Mouse (Mus musculus) forebrain, embryonic 13.5 days (tissue): ENCODE results near the gene Lats2. TPM values are rescaled to one million over a fixed set of nuclear protein-coding genes. Genes with fewer than 3 reads are reported as not detected.

Source experiments
- ATAC-seq: fragments of 200-750 bp; cut with Nextera tagmentation; 2 replicates; pipeline ENCODE4 v1.8.0; 2017
- H3K27ac ChIP-seq: fragments of 300-500 bp; sonication (generic); 2 replicates; pipeline ENCODE4 v1.5.1; 2015; ENCODE audit warnings: inconsistent platforms, mild to moderate bottlenecking, moderate library complexity
- H3K27me3 ChIP-seq: fragments of 300-500 bp; sonication (generic); 2 replicates; pipeline ENCODE4 v1.6.1; 2015; ENCODE audit warnings: mild to moderate bottlenecking, inconsistent platforms
- H3K36me3 ChIP-seq: fragments of 300-500 bp; sonication (generic); 2 replicates; pipeline ENCODE4 v1.6.1; 2015; ENCODE audit warnings: mild to moderate bottlenecking, inconsistent platforms; ENCODE audit not compliant: poor library complexity, severe bottlenecking
- H3K4me1 ChIP-seq: fragments of 300-500 bp; sonication (generic); 2 replicates; pipeline ENCODE4 v1.6.1; 2015; ENCODE audit warnings: inconsistent platforms
- H3K4me2 ChIP-seq: fragments of 300-500 bp; sonication (generic); 2 replicates; pipeline ENCODE4 v1.6.1; 2015; ENCODE audit warnings: inconsistent platforms, mild to moderate bottlenecking, moderate library complexity
- H3K4me3 ChIP-seq: fragments of 300-500 bp; sonication (generic); 2 replicates; pipeline ENCODE4 v1.5.1; 2015; ENCODE audit warnings: mild to moderate bottlenecking, inconsistent platforms
- H3K9ac ChIP-seq: fragments of 300-500 bp; sonication (generic); 2 replicates; pipeline ENCODE4 v1.6.1; 2015; ENCODE audit warnings: mild to moderate bottlenecking, inconsistent platforms
- H3K9me3 ChIP-seq: fragments of 300-500 bp; sonication (generic); replicated peaks from 2 replicates; pipeline ENCODE4 v1.6.1; 2016; ENCODE audit warnings: inconsistent platforms
- WGBS: fragments of 180-500 bp; shearing (Covaris S2); methylation state at CpG from one replicate; pipeline ENCODE4 v1.1.7; 2015; 5-methylcytosine and 5-hydroxymethylcytosine counted together
- polyA plus RNA-seq: library from polyadenylated mRNA; unstranded; fragments of >200 nt; fragmentation: Nextera tagmentation; extraction: Ambion mirVana; gene quantifications from 2 replicates; pipeline ENCODE4 v1.2.1, GENCODE M21; 2015

Gene Lats2
- polyA plus RNA-seq, 1 experiment from 2014 or later = 8.3 TPM

- H3K9me3 ChIP-seq = no peaks in the 10 kb centered on the region
- ATAC-seq = no peak
- H3K27me3 ChIP-seq = no peaks in the 10 kb centered on the region
- H3K9ac ChIP-seq = 0 out of 2 replicates have a peak overlapping the region, but pooled peaks have one; percentile 46
- peak overlapping the region; percentile 63 for H3K27ac ChIP-seq
- no peak overlapping the region for H3K4me2 ChIP-seq
- peaks cover 32% of the 10 kb centered on the region for H3K4me1 ChIP-seq
- WGBS = 82% methylated on average over 4 of the region's 4 CpGs
- no peaks in the 10 kb centered on the region for H3K36me3 ChIP-seq
- no peak overlapping the region for H3K4me3 ChIP-seq
These were observed 51.5 kb downstream of the Lats2 start for GRCm38 (mm10) chr14:57706760-57707099.

GRCm38 (mm10) chr14:57705759-57706158 lies 52.4 kb downstream of the Lats2 start:
- H3K36me3 ChIP-seq = no peaks in the 10 kb centered on the region
- no peaks in the 10 kb centered on the region for H3K9me3 ChIP-seq
- ATAC-seq = no peak
- no peak overlapping the region for H3K4me2 ChIP-seq
- peaks cover 34% of the 10 kb centered on the region for H3K4me1 ChIP-seq
- H3K27ac ChIP-seq = no peak overlapping the region
- H3K27me3 ChIP-seq = no peaks in the 10 kb centered on the region
- 94% methylated on average over 4 of the region's 4 CpGs for WGBS
- H3K9ac ChIP-seq = no peak overlapping the region
- H3K4me3 ChIP-seq = no peak overlapping the region

GRCm38 (mm10) chr14:57705075-57705474 lies 53.1 kb downstream of the Lats2 start:
- Histone ChIP-seq H3K9me3 (no peaks in the 10 kb centered on the region), H3K4me3 (no peak overlapping the region), H3K27me3 (no peaks in the 10 kb centered on the region), H3K36me3 (peaks cover 6% of the 10 kb centered on the region), H3K9ac (no peak overlapping the region), H3K4me2 (no peak overlapping the region), H3K4me1 (peaks cover 34% of the 10 kb centered on the region), H3K27ac (no peak overlapping the region)
- no peak for ATAC-seq
- 90% methylated on average over 4 of the region's 4 CpGs for WGBS

- peak overlapping the region; percentile 65 for H3K27ac ChIP-seq
- peaks cover 29% of the 10 kb centered on the region for H3K36me3 ChIP-seq
- ATAC-seq = peak; percentile 84
- no peaks in the 10 kb centered on the region for H3K27me3 ChIP-seq
- H3K9me3 ChIP-seq = no peaks in the 10 kb centered on the region
- no peak overlapping the region for H3K4me3 ChIP-seq
- H3K9ac ChIP-seq = no peak overlapping the region
- 36% methylated on average over 12 of the region's 12 CpGs for WGBS
- H3K4me1 ChIP-seq = peaks cover 13% of the 10 kb centered on the region
- H3K4me2 ChIP-seq = no peak overlapping the region
These were observed 56.2 kb downstream of the Lats2 start for GRCm38 (mm10) chr14:57701915-57702477.

- H3K27me3 ChIP-seq = no peaks in the 10 kb centered on the region
These were observed 58.7 kb downstream of the Lats2 start for GRCm38 (mm10) chr14:57699461-57699970.

GRCm38 (mm10) chr14:57699016-57699415 lies 59.2 kb downstream of the Lats2 start:
- ATAC-seq = no peak

More at GRCm38 (mm10) chr14:57699461-57699970, 58.7 kb downstream of the Lats2 start:
- WGBS = 95% methylated on average over 33 of the region's 33 CpGs
- Histone ChIP-seq H3K4me1 (peaks cover 7% of the 10 kb centered on the region), H3K4me3 (no peak overlapping the region), H3K27ac (no peak overlapping the region), H3K36me3 (peaks cover 51% of the 10 kb centered on the region), H3K4me2 (no peak overlapping the region), H3K9ac (no peak overlapping the region), H3K9me3 (no peaks in the 10 kb centered on the region)
- ATAC-seq = no peak

GRCm38 (mm10) chr14:57696066-57696465 lies 62.1 kb downstream of the Lats2 start:
- Histone ChIP-seq H3K36me3 (peaks cover 66% of the 10 kb centered on the region), H3K4me1 (no peaks in the 10 kb centered on the region), H3K4me2 (no peak overlapping the region), H3K9ac (no peak overlapping the region), H3K27ac (no peak overlapping the region), H3K9me3 (no peaks in the 10 kb centered on the region), H3K27me3 (no peaks in the 10 kb centered on the region), H3K4me3 (no peak overlapping the region)
- no peak for ATAC-seq
- 96% methylated on average over 15 of the region's 15 CpGs for WGBS

More at GRCm38 (mm10) chr14:57699016-57699415, 59.2 kb downstream of the Lats2 start:
- no peak overlapping the region for H3K9ac ChIP-seq
- H3K9me3 ChIP-seq = no peaks in the 10 kb centered on the region
- H3K36me3 ChIP-seq = peaks cover 54% of the 10 kb centered on the region
- 94% methylated on average over 10 of the region's 10 CpGs for WGBS
- H3K4me1 ChIP-seq = peaks cover 7% of the 10 kb centered on the region
- H3K4me2 ChIP-seq = no peak overlapping the region
- H3K4me3 ChIP-seq = no peak overlapping the region
- H3K27me3 ChIP-seq = no peaks in the 10 kb centered on the region
- no peak overlapping the region for H3K27ac ChIP-seq

- Histone ChIP-seq H3K4me3 (no peak overlapping the region), H3K36me3 (peaks cover 65% of the 10 kb centered on the region), H3K4me1 (no peaks in the 10 kb centered on the region), H3K27ac (no peak overlapping the region), H3K27me3 (no peaks in the 10 kb centered on the region), H3K9me3 (no peaks in the 10 kb centered on the region), H3K4me2 (no peak overlapping the region), H3K9ac (no peak overlapping the region)
- no peak for ATAC-seq
- 86% methylated on average over 8 of the region's 8 CpGs for WGBS
These were observed 62.6 kb downstream of the Lats2 start for GRCm38 (mm10) chr14:57695550-57695949.

GRCm38 (mm10) chr14:57694246-57694645 lies 63.9 kb downstream of the Lats2 start:
- Histone ChIP-seq H3K4me1 (no peaks in the 10 kb centered on the region), H3K4me2 (no peak overlapping the region), H3K9me3 (no peaks in the 10 kb centered on the region), H3K27ac (no peak overlapping the region), H3K27me3 (no peaks in the 10 kb centered on the region), H3K4me3 (no peak overlapping the region), H3K36me3 (peaks cover 56% of the 10 kb centered on the region), H3K9ac (no peak overlapping the region)
- 82% methylated on average over 16 of the region's 16 CpGs for WGBS
- no peak for ATAC-seq

- no peak overlapping the region for H3K9ac ChIP-seq
- WGBS = 91% methylated on average over 17 of the region's 17 CpGs
- H3K4me2 ChIP-seq = no peak overlapping the region
- H3K4me3 ChIP-seq = no peak overlapping the region
- no peaks in the 10 kb centered on the region for H3K27me3 ChIP-seq
- no peaks in the 10 kb centered on the region for H3K4me1 ChIP-seq
- H3K36me3 ChIP-seq = peaks cover 50% of the 10 kb centered on the region
- H3K27ac ChIP-seq = no peak overlapping the region
- no peaks in the 10 kb centered on the region for H3K9me3 ChIP-seq
- ATAC-seq = no peak
These were observed 65.6 kb downstream of the Lats2 start for GRCm38 (mm10) chr14:57692517-57693130.

- Histone ChIP-seq H3K27ac (no peak overlapping the region), H3K9me3 (no peaks in the 10 kb centered on the region), H3K36me3 (peaks cover 39% of the 10 kb centered on the region), H3K4me2 (no peak overlapping the region), H3K4me1 (no peaks in the 10 kb centered on the region), H3K4me3 (no peak overlapping the region), H3K9ac (no peak overlapping the region), H3K27me3 (no peaks in the 10 kb centered on the region)
- ATAC-seq = no peak
- WGBS = 97% methylated on average over 24 of the region's 24 CpGs
These were observed 66.9 kb downstream of the Lats2 start for GRCm38 (mm10) chr14:57691316-57691715.

- peaks cover 33% of the 10 kb centered on the region for H3K36me3 ChIP-seq
- no peak overlapping the region for H3K4me2 ChIP-seq
- 96% methylated on average over 8 of the region's 8 CpGs for WGBS
- H3K27me3 ChIP-seq = no peaks in the 10 kb centered on the region
- no peak overlapping the region for H3K9ac ChIP-seq
- H3K9me3 ChIP-seq = no peaks in the 10 kb centered on the region
- no peak overlapping the region for H3K4me3 ChIP-seq
- H3K27ac ChIP-seq = no peak overlapping the region
- H3K4me1 ChIP-seq = no peaks in the 10 kb centered on the region
- ATAC-seq = no peak
These were observed 67.5 kb downstream of the Lats2 start for GRCm38 (mm10) chr14:57690681-57691080.
